Mouse (Mus musculus) embryonic facial prominence, embryonic 14.5 days (tissue): ENCODE results near the gene Ccdc32. TPM values are rescaled to one million over a fixed set of nuclear protein-coding genes. Genes with fewer than 3 reads are reported as not detected.
A peak's percentile ranks its signal among the peaks of the same experiment; 100 is the strongest.

Experiments
- ATAC-seq: fragments of 200-750 bp; cut with Nextera tagmentation; 2 replicates; pipeline ENCODE4 v1.8.0; 2017; ENCODE audit warnings: low read depth, moderate number of reproducible peaks, moderate TSS enrichment
- DNase-seq: peaks from one replicate; pipeline ENCODE4 v3.0.0-alpha.2; 2015; ENCODE audit warnings: low spot score
- H3K27ac ChIP-seq: fragments of 300-500 bp; sonication (generic); replicated peaks from 2 replicates; pipeline ENCODE4 v1.5.1; 2014; ENCODE audit warnings: low read depth, mild to moderate bottlenecking, low read length, moderate library complexity
- H3K27me3 ChIP-seq: fragments of 300-500 bp; sonication (generic); replicated peaks from 2 replicates; pipeline ENCODE4 v1.6.1; 2014; ENCODE audit warnings: low read length; ENCODE audit not compliant: control insufficient read depth, insufficient read depth
- H3K36me3 ChIP-seq: fragments of 300-500 bp; sonication (generic); 2 replicates; pipeline ENCODE4 v1.6.1; 2014; ENCODE audit warnings: low read length, mixed read lengths; ENCODE audit not compliant: control insufficient read depth, insufficient read depth
- H3K4me1 ChIP-seq: fragments of 300-500 bp; sonication (generic); 2 replicates; pipeline ENCODE4 v1.6.1; 2014; ENCODE audit warnings: antibody characterized with exemption, low read length; ENCODE audit not compliant: control insufficient read depth, insufficient read depth
- H3K4me2 ChIP-seq: fragments of 300-500 bp; sonication (generic); 2 replicates; pipeline ENCODE4 v1.6.1; 2014; ENCODE audit warnings: low read depth, mild to moderate bottlenecking, low read length, moderate library complexity, mixed read lengths
- H3K4me3 ChIP-seq: fragments of 300-500 bp; sonication (generic); 2 replicates; pipeline ENCODE4 v1.5.1; 2014; ENCODE audit warnings: low read depth, mild to moderate bottlenecking, low read length
- H3K9ac ChIP-seq: fragments of 300-500 bp; sonication (generic); 2 replicates; pipeline ENCODE4 v1.6.1; 2014; ENCODE audit warnings: low read depth, mild to moderate bottlenecking, low read length, moderate library complexity, mixed read lengths
- H3K9me3 ChIP-seq: fragments of 300-500 bp; sonication (generic); 2 replicates; pipeline ENCODE4 v1.6.1; 2016; ENCODE audit warnings: low read length; ENCODE audit not compliant: control insufficient read depth
- WGBS: fragments of 180-500 bp; shearing (Covaris S2); extraction: QIAGEN DNeasy Blood & Tissue Kit; methylation state at CpG from one replicate; pipeline ENCODE4 v1.1.7; 2014; 5-methylcytosine and 5-hydroxymethylcytosine counted together
- polyA plus RNA-seq: library from polyadenylated mRNA; unstranded; fragments of >200 nt; fragmentation: Nextera tagmentation; extraction: Ambion mirVana; gene quantifications from 2 replicates; pipeline ENCODE4 v1.2.1, GENCODE M21; 2014

The Ccdc32 gene
- polyA plus RNA-seq, 1 experiment from 2014 or later: 22.6 TPM

- no peaks in the 10 kb centered on the region for H3K9me3 ChIP-seq
- ATAC-seq (no peak), DNase-seq (no peak)
- no peak overlapping the region for H3K4me2 ChIP-seq
- H3K27me3 ChIP-seq: no peaks in the 10 kb centered on the region; the same call in 1 of the 2 replicates
- H3K27ac ChIP-seq: no peak overlapping the region
- no peaks in the 10 kb centered on the region for H3K36me3 ChIP-seq
- 58% methylated on average over 3 of the region's 3 CpGs for WGBS
- H3K4me3 ChIP-seq: no peak overlapping the region
- no peak overlapping the region for H3K9ac ChIP-seq
- H3K4me1 ChIP-seq: no peaks in the 10 kb centered on the region
Measured at GRCm38 (mm10) chr2:118999025-118999639, 30.1 kb downstream of the Ccdc32 start.

GRCm38 (mm10) chr2:118998115-118998866 is 30.9 kb downstream of the Ccdc32 start:
- Histone ChIP-seq H3K36me3 (no peaks in the 10 kb centered on the region), H3K4me2 (no peak overlapping the region), H3K9ac (no peak overlapping the region), H3K9me3 (no peaks in the 10 kb centered on the region), H3K4me1 (no peaks in the 10 kb centered on the region), H3K4me3 (no peak overlapping the region), H3K27ac (no peak overlapping the region), H3K27me3 (no peaks in the 10 kb centered on the region; the same call in 1 of the 2 replicates)
- 79% methylated on average over 6 of the region's 6 CpGs for WGBS
- DNase-seq (no peak), ATAC-seq (no peak)

GRCm38 (mm10) chr2:118996798-118997105 is 32.4 kb downstream of the Ccdc32 start:
- Histone ChIP-seq H3K9ac (no peak overlapping the region), H3K36me3 (no peaks in the 10 kb centered on the region), H3K27ac (no peak overlapping the region), H3K4me1 (no peaks in the 10 kb centered on the region), H3K4me3 (no peak overlapping the region), H3K9me3 (no peaks in the 10 kb centered on the region), H3K27me3 (no peaks in the 10 kb centered on the region; the same call in 1 of the 2 replicates), H3K4me2 (no peak overlapping the region)
- no peak for ATAC-seq
- WGBS: 76% methylated on average over 1 of the region's 1 CpGs
- no peak for DNase-seq

- Histone ChIP-seq H3K4me2 (no peak overlapping the region), H3K4me3 (no peak overlapping the region), H3K9ac (no peak overlapping the region), H3K27me3 (no peaks in the 10 kb centered on the region; the same call in 1 of the 2 replicates), H3K36me3 (no peaks in the 10 kb centered on the region), H3K4me1 (no peaks in the 10 kb centered on the region), H3K27ac (no peak overlapping the region), H3K9me3 (no peaks in the 10 kb centered on the region)
- ATAC-seq: 0 out of 2 replicates have a peak, but pooled peaks have one; percentile 50
- no peak for DNase-seq
- WGBS: 45% methylated on average over 16 of the region's 16 CpGs
Measured at GRCm38 (mm10) chr2:118995919-118996797, 33.0 kb downstream of the Ccdc32 start.

GRCm38 (mm10) chr2:118995490-118995889 is 33.7 kb downstream of the Ccdc32 start:
- Histone ChIP-seq H3K27ac (no peak overlapping the region), H3K9ac (no peak overlapping the region), H3K4me3 (no peak overlapping the region), H3K9me3 (no peaks in the 10 kb centered on the region), H3K36me3 (no peaks in the 10 kb centered on the region), H3K4me2 (no peak overlapping the region), H3K4me1 (no peaks in the 10 kb centered on the region), H3K27me3 (no peaks in the 10 kb centered on the region; the same call in 1 of the 2 replicates)
- no peak for DNase-seq
- ATAC-seq: no peak
- WGBS: 76% methylated on average over 5 of the region's 5 CpGs

- no peak for DNase-seq
- 73% methylated on average over 8 of the region's 8 CpGs for WGBS
- H3K4me3 ChIP-seq: no peak overlapping the region
- 0 out of 2 replicates have a peak, but pooled peaks cover 4% of the 10 kb centered on the region for H3K9me3 ChIP-seq
- H3K9ac ChIP-seq: no peak overlapping the region
- H3K4me1 ChIP-seq: no peaks in the 10 kb centered on the region
- no peak for ATAC-seq
- H3K4me2 ChIP-seq: no peak overlapping the region
- H3K27ac ChIP-seq: no peak overlapping the region
- no peaks in the 10 kb centered on the region for H3K36me3 ChIP-seq
- H3K27me3 ChIP-seq: 0 out of 2 replicates have a peak, but pooled peaks cover 2% of the 10 kb centered on the region
Measured at GRCm38 (mm10) chr2:118983812-118984211, 45.4 kb downstream of the Ccdc32 start.

- WGBS: 78% methylated on average over 6 of the region's 6 CpGs
- no peak for ATAC-seq
- no peaks in the 10 kb centered on the region for H3K36me3 ChIP-seq
Measured at GRCm38 (mm10) chr2:118980841-118981240, 48.4 kb downstream of the Ccdc32 start.

GRCm38 (mm10) chr2:118978064-118978463 is 51.1 kb downstream of the Ccdc32 start:
- no peak overlapping the region for H3K4me2 ChIP-seq
- whole genome bisulfite sequencing: 29% methylated on average over 6 of the region's 6 CpGs
- DNase-seq (no peak), ATAC-seq (no peak)
- H3K4me1 ChIP-seq: no peaks in the 10 kb centered on the region
- 0 out of 2 replicates have a peak, but pooled peaks cover 4% of the 10 kb centered on the region for H3K9me3 ChIP-seq
- H3K36me3 ChIP-seq: no peaks in the 10 kb centered on the region
- no peak overlapping the region for H3K9ac ChIP-seq
- no peak overlapping the region for H3K4me3 ChIP-seq
- peaks cover 38% of the 10 kb centered on the region for H3K27me3 ChIP-seq
- H3K27ac ChIP-seq: no peak overlapping the region

More at GRCm38 (mm10) chr2:118980841-118981240, 48.4 kb downstream of the Ccdc32 start:
- Histone ChIP-seq H3K27me3 (peaks cover 12% of the 10 kb centered on the region; the same call in 1 of the 2 replicates), H3K27ac (no peak overlapping the region), H3K9ac (no peak overlapping the region), H3K4me2 (no peak overlapping the region), H3K9me3 (0 out of 2 replicates have a peak, but pooled peaks cover 4% of the 10 kb centered on the region), H3K4me1 (no peaks in the 10 kb centered on the region), H3K4me3 (no peak overlapping the region)
- DNase-seq: no peak
